Mouse (Mus musculus): ENCODE results near the gene Slc22a21.
A peak's percentile ranks its signal among the peaks of the same experiment; 100 is the strongest.
"Not testable (repeated sequence)": the region's sequence is repeated elsewhere in the genome, so short reads cannot be mapped to it uniquely, and the experiment has no call there.

Slc22a21 gene

DNA sequence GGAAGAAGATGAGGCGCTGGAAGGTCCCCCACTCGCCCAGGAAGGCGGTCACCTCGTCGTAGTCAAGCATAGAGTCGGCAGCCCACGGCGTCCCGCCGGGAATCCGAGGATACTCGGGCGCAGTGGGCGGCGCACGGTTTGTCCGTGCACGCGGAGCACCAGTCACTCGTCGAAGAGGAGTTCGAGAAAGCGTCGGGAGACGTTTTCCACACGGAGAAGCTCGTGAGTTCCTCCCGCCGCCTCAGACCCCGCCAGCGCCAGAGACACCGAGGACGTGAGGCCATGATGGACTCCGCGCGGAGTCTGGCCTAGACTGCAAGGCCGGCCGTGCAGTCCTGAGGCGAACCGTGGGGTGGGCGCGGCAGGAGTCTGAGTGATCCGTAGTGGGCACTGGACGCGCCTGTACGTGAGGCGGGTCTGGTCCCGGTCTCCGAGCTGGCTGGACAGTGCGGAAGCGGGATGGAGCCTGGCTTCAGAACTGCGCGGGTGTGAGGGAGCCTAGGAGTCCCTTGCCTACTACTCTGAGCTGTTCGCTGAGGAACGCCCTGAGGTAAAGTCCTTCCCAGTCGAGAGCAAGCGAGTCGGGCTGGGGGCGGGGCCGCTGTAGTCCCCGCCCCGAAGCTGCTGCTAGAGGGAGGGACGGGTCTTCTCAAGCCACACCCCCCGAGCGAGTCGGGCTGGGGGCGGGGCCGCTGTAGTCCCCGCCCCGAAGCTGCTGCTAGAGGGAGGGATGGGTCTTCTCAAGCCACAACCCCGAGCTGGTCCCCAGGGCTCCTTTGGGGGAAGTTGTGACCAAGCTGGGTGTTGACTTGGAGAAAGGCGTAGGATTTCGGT is at the start of gene Slc22a21:
TSS of gene Slc22a21 (minus strand) at position 545 of the 834 bp plus-strand sequence.
- DNase-seq (ENCODE audit: low spot score in 2 of 2), result peak; percentile 20 to 39

DNA sequence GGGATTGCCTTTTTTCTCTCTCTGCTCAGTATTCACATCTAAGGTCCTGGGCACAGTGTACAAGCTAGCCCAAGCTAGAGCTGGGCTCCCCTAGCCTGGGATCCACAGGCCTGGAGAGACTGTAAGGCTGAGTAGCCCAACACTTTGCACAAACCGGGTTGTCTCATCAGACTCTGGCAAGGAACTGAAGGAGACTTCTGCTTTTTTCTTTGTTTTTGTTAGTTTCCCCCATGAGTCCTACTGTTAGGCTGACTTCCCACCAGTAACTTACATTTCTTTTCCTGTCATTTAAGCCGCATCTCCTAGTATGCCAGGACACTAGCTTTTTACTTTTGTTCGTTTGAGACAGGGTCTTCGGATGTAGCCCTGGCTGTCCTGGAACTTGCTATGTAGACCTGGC is 48.9 kb upstream of the Slc22a21 start:
- DNase-seq (ENCODE audit: low spot score in 2 of 2), result no peak

DNA sequence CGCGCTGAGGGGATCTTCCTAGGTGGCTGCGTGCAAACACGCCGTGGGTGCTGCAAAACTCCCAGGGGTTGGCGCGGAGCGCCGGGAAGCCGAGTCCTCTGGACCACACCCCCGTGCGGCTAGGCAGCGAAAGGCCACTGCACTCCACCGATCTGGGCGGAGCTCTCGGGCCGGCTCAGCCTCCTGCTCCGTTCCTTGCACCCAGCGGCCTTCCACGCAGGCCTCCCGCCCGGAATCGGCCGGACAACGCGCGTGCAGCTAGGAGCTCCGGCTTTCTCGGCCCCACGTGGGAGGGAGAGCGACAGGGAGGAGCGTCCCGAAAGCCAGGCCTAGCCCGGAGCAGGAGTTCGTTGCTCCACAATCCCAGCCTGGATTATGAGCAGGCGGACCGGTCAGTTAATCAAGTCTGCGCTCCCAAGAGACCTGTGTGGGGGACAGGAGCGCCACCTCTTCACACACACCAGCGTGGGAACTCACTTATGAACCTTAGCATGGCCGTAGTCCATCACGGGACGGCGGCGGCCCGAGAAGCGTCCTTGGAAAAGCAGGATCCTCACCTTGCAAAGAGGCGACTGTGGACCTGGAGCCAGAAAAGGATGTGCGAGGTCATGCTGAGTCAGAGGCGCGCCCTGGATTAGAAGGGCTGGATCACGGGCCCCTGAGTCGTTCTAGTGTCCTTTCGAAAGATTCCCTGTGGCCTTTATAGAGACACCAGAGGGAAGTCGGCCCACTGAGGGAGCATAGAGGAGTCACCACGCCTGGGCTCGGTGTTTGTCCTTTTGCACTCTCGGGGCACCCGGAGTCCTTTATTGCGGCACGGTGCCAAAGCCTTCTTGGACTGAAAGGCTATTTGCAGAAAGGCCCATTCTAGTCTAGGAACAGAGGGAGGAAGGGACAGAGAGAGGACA is 48.2 kb upstream of the Slc22a21 start, which contains the start of gene Slc22a4:
TSS of gene Slc22a4 (minus strand) at position 47 of the 908 bp plus-strand sequence.
- DNase-seq (ENCODE audit: low spot score in 2 of 2), result peak; percentile 24 to 55

DNA sequence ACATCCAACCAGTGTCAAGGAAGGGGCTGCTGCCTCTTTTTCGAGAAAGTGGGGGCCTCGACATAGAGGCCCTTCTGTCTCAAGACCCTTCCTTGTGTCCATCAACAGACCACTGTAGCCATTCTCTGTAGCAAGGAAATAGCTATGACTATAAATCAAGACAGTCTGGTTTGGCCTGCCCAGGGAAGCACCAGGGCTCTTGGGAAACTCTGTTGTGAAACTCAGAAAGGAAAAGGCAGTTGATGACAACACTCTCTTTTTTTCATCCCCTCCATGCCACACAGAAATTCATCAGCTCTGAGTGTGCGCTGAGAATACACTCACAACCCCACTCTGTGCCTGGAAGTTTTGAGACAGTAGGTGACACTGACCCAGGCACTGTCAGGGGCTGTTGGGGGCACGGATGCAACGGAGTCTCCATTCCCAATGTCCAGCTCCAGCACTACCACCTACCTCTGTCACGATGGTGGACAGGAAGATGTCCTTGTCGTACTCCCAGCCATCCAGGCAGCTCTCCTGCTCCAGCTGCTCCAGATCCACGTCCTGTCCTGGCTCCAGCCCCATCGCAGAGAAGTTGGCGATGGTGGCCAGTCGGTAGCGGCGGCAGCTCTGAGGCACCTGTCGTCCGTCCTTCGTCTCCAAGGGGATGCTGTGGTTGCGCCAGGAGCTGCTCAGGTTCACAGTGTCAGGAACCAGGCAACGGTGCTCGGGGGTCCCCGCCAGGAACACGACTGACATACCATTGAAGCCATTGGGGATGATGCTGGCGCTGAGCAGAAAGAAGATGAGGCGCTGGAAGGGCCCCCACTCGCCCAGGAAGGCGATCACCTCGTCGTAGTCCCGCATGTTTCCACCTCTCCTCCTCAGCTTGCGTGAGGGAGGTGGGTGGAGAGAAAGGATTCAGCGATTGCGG is 47.3 kb upstream of the Slc22a21 start:
- no peak for DNase-seq (ENCODE audit: low spot score in 2 of 2)

DNA sequence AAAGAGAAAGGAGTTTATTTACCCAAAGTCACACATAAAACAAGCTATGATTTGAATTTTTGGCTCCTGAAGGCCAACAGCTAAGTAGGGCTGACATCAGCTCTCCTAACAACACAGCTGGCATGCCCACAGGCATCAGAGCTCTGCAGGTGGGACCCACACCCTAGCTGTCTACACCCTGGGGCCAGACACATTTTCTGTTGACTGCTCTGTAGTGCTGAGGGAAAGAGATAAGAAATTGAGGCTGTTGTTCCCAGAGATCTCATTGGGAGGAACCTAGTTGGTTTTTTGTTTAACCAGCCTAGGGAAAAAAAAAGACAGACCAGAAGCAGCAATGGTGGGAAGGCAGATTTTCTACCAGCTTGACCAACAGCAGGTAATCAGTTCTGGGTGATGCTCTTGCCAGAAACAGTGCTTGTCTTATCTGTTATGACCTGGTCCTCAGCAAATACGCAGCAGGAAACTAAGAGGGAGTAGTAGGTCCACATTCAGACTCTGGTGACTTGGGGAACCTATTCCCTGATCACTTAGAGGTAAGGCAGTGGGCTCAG is 46.4 kb upstream of the Slc22a21 start:
- no peak for DNase-seq (ENCODE audit: low spot score in 2 of 2)

DNA sequence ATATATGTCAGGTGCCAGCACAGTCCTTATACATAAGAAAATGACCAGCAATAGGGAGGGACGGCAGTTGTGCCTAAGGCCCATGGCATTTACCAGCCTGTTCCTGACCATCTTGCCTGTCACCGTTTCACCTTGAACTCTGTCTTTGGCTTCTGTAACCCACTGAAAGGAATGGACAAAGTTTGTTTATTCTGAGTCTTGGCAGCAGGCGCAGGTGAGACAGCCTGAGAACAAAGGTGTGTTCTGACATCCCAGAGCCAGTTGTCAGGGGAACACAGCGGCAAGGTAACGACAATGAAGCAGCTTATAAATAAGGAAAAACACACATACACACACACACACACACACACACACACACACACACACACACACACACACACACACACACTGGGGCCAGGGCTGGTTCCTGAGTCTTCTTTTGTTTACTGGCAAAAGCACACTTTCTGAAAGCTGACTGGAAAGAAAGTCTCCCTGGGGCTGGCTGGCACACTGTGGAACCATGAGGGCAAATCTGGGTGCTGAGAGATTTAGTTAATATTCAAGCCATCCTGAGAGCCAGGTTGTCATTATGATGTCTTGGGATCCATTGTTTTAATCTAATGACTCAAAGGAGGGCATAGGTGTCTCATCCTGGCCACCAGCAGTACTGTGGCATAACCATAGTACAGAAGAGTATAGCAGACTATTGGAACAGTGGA is 41.4 kb upstream of the Slc22a21 start:
- DNase-seq (ENCODE audit: low spot score in 2 of 2), result no peak

DNA sequence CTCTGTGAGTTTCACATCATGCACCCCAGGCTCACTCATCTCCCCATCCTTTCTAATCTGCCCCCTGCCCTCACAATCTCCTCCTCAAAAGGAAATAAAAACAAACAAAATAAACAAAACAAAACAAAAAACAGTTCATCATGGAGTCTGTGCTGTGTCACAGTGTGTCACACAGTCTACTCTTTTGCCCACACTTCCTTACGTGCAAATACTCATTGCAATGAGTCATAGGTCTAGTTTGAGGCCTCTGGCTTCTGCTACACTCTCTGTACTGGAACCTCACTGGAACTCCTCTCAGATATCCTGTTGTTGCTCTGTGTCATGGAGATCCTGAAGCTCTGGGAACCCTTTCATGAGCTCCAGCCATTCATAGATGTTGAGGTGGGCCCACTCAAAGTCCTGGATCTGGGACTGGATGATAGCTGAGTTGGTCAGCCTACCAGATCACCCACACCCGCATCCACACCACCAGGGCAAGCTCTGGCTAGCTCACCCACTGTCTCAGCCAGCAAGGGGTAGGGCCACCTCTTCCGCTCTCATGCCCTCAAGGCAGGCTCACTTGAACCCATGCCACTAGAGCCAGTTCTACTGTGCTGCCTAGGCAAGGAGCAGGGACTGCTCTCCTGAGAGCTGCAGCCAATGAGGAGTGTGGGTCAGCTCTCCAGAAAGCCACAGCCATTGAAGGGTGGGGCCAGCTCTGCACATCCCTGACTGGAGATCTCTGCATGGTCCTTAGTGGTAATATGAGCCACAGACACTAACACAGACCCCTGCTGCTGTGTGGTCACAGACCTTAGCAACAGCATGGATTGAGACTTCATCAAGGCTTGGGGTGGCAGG is 39.0 kb upstream of the Slc22a21 start:
- DNase-seq (ENCODE audit: low spot score in 2 of 2), result no peak

DNA sequence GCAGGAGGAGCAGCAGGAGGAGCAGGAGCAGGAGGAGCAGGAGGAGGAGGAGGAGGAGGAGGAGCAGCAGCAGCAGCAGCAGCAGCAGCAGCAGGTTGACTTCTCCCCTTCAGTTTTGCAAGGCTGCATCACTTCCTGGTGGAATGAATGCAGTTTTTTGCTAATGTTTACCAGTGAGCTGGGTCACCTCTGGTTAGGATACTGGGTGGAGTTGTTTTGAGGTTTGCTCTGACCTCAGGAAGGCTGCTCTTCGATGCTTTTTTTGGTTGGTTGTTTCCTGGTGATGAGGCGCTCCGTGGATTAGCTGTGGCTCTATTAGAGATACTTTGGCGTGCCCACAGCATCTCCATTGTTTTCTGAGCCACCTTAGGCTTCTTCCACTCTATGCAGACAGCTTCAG is 37.5 kb upstream of the Slc22a21 start:
- DNase-seq (ENCODE audit: low spot score in 2 of 2), result no peak

DNA sequence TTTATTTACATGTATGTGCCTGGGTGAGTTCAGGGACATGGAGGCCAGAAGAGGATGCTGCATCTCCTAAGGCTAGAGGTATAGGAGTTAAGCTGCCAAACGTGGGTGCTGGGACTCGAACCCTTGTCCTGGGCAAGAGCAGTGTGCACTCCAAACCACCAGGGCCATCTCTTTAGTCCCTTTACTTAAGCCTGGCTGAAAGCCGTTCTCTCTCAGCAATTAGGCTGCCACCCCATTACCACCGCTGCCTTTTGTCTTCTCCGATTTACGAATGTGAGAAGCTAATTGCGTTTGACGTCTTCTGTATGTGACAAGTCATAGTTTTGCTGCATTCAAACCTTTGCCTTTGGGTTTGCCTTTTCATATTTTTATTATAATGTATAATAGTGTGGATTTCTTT is 35.9 kb upstream of the Slc22a21 start:
- DNase-seq (ENCODE audit: low spot score in 2 of 2), result no peak

DNA sequence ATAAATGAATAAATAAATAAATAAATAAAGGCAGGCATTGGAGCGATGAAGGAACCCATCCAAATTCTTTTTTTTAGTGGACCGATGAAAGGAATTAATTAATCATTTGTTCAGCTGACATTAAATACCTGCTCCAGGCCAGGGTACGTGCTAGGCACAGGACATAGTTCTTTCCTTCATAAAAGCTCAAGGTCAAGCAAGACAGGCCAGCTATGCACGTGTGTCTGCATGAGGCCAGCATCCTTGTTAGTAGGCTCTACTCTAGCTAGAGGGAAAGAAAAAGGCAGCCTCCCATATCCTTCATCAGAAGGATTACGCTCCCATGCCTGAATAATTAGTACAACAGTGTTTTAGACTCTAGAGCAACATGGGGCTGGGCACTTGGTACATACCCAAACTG is 32.8 kb upstream of the Slc22a21 start:
- no peak for DNase-seq (ENCODE audit: low spot score in 2 of 2)

DNA sequence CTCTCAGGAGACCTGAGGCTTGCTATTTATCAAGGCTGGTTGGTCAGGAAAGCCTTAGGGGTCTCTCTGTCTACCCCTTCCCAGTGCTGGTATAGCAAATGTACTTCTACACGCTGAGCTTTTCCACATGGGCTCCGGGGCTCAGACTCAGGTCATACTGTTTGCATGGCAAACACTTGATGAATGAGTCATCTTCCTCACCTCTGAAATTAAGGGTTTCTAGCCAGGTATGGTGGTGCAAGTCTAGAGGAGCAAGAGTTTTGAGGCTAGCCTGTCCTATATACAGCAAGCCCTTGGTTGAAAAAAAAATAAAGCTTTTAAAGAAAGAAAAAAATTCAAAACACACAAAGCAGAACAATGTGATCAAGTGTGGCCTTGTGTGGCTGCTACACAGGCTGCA is 31.1 kb upstream of the Slc22a21 start:
- no peak for DNase-seq (ENCODE audit: low spot score in 2 of 2)

DNA sequence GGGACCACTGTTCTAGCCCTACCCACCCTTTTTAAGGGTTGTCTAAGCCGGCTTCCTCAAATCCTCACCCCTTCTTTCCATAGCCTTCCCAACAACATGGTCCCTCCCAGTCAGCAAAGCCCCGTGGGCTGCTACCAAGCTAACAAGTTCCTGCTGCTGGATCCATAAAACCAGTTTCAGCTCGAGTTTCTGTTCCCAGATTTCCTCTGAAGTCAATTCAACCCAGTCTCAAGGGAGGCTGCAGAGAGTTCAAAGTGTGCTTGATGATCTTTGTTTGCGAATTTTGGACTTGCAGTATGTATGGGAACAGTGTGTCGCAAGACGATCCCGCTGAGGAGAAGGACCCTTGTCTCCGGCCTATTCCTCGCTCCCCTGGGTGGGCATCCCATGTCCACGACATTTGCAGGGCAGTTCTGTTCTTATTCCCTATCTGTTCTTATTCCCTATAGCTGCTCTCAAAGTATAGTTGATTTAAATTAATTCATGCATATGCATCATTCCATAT is 28.3 kb upstream of the Slc22a21 start:
- DNase-seq (ENCODE audit: low spot score in 2 of 2), result no peak

DNA sequence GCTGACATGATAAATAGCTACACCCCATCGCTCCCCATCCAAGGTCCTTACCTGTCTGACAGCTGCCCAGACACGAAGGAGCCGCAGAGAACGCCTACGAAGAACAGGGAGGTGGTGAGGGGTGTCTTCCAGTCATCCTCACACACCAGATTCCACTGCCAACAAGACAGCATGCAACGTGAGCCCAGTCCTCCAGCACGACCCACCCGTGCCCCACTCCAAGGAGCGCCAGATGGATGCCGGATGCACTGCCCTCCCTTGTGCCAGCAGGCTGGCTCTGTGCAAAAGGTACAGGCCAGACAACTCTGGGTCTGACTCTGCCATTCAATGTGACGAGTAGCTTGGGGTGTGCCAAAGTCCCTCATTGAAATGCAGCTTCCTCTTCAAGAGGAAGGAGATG is 27.6 kb upstream of the Slc22a21 start:
- no peak for DNase-seq (ENCODE audit: low spot score in 2 of 2)

DNA sequence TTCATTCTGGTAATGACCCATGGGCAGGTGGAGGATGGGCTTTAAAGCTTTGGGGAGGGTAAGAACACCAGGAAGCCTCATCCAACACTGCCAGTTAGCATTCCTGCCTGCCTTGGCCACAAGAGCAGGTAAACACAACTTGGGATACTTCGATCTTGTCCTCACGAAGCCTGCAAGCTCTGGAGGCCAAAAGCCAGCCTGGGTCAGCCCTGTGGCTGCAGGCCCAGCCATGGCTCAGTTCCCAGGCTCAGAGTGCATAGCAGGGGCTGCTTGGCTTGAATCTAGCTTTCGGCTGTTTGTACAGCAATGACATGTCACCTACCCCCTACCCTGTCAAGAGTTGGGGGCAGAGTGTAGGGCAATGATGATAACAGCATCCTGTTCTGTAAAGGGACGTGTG is 26.8 kb upstream of the Slc22a21 start:
- DNase-seq (ENCODE audit: low spot score in 2 of 2), result no peak

DNA sequence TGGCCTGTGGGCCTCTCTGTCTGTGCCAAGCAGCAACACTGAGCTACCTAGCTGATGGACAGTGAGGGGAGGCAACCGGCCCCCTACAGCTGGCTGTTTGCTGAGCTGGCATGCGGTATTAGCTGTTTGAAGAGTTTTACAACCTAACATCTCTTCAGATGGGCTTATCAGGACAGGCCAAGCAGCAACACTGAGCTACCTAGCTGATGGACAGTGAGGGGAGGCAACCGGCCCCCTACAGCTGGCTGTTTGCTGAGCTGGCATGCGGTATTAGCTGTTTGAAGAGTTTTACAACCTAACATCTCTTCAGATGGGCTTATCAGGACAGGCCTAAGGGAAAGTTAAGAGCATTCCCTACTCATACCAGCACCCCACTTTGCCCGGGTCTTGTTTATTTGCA is 26.2 kb upstream of the Slc22a21 start:
- DNase-seq (ENCODE audit: low spot score in 2 of 2), result not testable (repeated sequence)

DNA sequence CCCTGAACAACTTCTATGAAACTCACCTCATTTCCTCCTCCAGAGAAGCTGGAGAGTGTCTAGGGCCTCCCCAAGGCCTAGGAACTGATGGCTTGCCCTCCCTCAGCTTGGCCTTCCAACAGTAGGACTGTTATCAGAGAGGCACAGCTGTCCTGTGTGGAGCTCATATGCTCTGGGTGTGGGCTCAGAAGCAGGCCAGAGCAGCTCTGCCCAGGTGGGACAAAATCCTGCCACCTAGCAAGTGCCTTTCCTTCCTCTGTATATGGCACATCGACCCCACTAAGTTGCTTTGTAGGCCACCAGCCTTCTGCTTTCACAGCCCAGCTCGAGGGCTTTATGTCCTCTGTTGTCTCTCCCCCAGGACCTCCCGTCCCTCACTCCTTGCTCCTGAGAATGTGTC is 24.6 kb upstream of the Slc22a21 start:
- DNase-seq (ENCODE audit: low spot score in 2 of 2), result no peak

DNA sequence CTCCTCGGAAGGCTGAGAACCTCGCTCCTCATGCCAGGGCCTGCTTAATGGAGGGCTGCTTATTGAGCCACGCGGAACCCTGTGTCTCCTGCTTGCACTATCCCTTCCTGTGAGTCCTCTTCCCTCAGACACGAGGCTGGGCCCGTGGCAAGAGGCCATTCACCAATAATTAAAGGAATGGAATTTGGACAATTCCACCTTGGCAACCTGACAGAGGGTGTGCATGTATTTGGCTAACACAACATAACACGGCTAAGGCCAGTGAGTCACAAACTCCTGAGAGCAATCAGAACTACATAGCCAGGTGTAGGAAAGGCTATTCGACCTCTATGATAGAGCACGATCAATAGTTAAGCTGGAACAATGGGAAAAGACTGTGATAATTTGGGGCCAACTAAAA is 24.1 kb upstream of the Slc22a21 start:
- no peak for DNase-seq (ENCODE audit: low spot score in 2 of 2)

DNA sequence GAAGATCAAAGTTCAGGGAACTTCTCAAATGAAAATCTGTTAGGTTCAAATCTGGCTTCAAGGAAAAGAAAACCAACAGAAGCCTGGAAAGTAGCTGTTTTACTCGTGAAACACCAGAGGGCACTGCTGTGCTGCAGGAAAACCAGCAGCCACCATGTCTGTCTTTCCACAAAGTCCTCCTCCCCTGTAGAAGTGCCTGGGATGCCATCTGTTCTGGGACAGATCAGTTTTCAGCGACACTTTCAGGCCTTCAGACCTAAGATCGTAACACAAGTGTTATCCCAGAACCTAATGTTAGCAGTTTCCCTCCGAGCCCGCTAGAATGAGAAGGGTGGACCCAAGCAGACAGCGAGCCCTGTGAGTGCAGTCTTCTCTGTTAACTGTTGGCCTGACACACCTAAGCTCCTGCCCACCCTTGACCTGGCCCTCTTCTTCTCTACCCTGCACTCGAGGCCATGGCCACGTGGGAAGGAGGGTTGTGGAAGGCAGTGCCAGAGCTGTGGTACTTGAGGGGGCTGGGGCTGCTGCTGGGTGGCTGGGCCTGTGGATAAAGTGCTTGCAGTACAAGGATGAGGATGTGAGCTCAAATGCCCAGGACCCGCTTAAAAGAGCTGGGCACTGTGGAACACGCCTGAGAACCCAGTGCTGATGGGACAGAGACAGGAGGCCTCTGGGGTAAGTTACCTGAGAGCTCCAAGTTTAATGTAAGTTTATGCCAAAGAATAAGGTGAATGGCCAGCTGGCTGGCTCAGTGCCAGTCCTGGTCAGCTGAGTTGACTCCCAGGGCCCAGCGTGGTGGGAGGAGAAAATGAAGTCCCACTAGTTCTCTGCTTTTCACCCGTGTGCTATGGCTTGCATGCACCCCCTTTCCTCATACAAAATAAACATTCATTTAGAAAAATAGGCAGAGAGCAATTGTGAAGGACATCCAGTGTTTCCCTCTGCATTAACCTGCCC is 22.9 kb upstream of the Slc22a21 start:
- DNase-seq (ENCODE audit: low spot score in 2 of 2), result peak in 1 of 2 experiments; percentile 44

Measured in frontal cortex, postnatal 14 days (tissue).